Mouse (Mus musculus) A20 (cell line): Measurements from ENCODE around the gene Ift43.

Experiments
- DNase-seq: peaks from one replicate; pipeline ENCODE4 v3.0.0-alpha.2; 2011; ENCODE audit warnings: low read depth, low spot score

The Ift43 gene

DNA sequence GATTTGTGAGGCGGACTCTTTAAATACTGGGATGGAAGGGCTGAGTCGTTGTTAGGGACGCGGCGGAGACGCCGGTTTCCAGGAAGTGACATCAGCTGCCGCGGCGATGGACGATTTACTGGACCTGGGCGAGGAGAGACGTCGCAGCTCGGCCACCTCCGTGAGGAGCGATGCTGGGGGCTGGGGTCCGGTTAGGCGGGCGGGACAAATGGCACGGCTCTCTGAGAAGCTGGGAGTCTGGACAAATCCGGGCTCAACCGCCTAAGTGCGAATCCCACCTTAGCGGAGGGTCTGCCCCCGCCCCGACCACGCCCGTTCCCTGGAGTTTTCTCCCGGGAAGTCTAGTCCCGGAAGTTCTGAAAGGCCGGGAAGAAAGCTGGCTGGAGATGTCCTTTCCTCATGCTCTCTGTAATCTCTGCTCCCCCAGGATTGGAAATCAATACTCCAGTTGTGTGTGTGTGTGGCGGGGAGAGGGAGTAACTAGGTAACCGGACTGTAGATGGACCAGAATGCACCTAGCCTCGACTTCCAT lies at the start of gene Ift43:
Gene Ift43 (plus strand): TSS at position 61 of the 532 bp plus-strand sequence.
- DNase-seq, result no peak

DNA sequence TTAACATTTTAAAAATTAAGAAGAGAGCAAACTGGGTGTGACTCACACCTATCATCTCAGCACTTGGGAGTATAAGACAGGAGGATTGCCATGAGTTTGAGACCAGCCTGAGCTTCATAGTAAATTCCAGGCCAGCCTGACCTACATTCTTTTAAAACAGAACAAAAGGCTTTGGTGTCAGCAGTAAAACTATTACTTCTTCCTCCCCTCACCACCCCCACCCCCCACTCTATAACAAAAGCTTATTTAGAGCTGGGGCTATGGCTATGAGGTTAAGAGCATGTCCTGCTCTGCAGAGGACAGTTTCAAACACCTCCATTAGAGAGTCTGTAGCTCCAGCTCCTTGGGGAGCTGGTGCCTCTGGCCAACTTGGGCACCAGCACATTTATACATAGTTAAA lies 46.8 kb upstream of the Ift43 start:
- no peak for DNase-seq

DNA sequence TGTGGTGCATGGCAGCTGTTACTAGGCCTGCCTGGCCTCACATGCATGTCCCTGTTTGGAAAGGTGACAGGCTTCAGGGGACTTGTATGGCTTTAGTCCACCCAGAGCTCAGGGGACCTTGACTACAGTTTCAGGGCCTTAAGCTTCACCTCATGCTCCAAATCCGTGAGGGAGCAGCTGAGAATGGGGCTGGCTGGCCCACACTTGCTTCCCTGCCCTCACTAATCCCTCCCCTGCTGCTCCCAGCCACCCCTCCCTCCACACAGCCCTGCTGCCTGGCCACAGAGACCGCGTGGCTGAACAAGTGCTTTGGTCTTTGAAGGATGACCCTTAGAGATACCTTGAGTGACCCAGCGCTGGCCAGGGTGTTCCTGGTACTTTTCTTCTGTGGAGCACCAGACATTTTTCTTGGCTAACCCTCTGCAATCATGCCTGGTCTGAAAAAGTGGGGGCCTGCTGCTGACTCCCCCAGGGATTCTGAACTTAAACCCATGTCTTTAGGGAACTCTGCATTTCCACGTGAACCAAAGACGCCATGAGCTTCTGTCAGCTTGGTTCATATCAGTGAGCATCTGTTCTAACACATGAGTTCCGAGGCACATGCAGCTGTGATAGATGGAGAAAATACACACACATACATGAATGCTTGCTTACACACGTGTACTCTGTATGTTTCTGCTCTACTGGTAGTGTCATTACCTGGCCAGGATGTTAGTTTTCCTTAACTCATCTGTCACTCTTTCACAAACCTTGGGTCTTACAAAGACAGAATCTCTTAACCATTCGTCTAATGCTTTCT lies 45.8 kb upstream of the Ift43 start:
- no peak for DNase-seq

DNA sequence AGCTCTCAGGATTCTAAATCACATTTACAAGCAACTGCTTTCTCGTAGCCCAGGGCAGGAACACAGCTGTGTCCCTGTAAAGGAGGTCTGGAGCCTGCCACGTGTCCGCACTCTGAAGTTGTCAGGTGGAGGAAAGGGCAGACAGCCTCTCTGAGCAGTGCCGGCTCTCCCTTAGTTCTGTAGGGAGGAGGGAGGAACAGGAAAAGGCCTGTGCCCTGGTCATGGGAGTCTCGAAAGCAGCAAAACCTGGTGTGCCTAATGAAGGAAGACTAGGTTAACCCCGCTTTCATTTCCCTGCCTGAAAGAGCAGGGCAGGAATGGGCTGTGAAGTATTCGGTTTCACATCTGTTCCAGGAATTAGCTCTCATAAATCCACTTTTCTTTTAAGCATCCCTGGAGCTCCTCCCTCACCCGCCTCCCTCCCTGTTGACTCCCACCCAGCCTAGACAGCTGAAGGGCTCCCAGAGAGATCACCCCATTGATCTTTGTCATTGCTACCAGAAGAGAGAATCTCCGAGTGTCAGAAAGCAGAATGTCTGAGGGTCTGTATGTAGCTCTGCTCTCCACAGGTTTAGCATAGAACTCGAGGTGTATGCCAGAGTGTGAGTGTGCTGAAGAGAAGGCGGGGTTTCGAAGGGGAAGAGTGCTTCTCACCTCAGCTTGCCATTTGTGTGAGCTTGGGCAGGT lies 45.0 kb upstream of the Ift43 start:
- no peak for DNase-seq

DNA sequence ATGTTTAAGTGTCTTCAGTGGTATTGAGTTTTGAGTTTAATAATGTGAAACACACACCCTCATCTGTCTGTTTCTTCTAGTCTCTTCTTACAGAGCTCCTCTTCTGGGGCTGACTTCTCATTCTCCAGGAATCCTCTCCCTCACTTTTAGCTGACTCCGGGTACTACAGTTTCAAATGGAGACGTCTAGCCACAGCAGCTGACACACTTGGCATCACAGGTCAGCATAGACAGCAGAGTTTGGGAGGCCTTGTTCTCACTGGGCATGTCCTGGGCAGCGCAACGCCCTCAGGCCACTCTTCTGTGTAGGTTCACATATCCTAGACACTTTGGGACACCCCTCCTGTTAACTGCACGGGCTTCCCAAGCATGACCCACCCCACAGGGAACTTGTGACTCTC lies 43.3 kb upstream of the Ift43 start:
- DNase-seq, result no peak

DNA sequence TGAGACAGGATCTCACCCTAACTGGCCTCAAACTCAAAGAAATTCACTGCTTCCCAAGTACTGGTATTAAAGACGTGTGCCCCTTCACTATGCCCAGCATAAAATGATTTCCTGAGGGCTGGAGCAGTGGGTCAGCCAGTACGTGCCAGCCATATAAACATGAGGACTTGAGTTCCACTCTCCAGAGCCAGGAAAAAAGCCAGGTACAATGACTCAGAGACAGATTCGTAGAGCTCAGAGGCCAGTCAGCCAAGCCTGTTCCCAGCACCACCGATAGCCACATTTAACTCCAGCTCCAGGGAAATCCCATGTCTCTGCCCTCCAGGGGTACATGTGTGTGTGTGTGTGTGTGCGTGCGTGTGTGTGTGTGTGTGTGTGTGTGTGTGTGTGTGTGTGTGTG lies 42.6 kb upstream of the Ift43 start:
- no peak for DNase-seq

DNA sequence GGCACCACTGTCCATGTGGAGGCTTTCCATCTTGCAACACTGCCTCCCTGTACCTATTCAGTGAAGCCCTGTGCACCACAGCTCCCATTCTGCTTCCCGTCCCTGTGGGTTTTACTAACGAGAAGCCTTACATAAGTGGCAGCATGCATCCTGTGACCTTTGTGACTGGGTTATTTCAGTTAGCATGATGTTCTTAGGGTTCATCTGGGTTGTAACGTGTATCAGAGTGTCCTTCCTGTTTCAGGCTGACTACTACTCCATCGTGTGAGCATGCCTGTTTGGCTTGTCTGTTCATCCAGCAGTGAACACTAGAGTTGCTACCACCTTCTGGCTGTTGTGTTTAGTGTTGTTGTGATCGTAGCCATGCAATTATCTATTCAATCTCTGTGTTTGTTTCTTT lies 36.2 kb upstream of the Ift43 start:
- peak; percentile 73 for DNase-seq

DNA sequence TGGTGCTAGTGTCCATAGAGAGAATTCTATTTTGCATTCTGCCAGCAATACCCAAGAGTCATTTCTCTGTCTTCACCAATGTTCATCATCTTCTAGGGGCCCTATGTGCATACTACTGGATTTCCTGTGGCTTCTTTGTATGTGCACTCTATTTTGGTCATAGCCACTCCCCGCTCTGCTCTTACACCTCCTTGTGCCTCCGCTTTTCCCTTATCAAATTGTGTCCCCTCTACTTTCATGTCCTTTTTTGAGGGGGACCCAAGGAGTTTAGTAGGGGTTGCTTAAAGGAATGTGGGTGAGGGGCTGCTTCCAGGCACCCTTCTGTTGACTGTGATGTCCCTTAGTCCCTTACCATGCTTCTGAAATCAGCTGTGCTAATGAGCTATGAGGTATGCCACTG lies 35.6 kb upstream of the Ift43 start:
- no peak for DNase-seq

DNA sequence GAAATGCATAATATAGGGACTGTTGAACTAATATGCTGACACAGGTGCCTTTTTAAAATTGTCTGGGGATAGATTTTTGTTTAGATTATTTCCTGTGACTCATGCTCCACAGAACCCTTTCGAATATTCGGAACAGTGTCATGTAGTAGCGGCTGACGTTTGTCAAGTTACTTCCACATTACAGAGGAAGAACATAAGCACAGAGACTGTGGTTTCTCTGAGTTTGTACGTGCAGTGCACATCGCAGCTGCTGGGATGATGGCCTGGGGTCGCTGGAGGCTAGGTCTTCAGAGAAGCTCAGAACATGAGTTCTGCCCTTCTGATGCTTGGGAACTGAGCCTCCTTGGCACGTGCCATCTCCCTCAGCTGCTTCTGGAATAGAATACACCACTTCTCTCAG lies 35.0 kb upstream of the Ift43 start:
- no peak for DNase-seq

DNA sequence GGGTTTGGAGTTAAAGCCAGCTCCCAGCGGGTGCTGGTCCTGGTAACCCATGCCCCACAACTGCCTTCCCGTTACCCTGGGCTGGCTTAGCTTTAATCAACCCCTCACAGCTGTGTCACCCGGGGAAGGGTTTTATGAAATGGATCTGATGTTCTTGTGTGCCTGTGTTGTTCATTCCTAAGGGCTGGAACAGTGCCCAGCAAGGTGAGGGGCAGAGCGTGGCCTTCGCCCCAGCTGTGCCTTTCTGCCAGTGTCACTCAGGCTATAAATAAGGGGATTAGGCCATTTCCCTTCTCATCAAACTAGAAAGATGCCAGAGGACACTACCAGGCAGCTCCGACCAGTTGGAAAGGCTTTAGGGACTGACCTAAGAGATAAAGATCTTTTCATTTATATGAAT lies 32.5 kb upstream of the Ift43 start:
- DNase-seq, result no peak

DNA sequence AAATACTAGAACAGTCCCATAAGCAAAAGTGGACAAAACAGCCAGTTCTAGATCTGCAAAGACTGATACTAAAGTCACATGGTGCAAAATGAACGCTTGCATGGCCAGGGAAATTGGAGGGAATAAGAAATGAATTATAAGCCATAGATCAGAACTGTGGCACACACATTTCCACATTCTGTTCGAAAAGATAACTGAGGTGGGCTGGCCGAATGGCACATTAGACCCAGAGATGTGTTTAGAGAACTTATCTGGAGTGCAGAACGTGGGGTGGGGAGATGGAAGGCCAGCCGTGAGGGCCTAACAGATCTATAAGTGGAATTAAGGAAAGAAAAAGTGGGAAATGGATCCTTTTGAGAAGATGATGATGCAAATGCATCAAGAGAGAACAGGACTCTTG lies 30.9 kb upstream of the Ift43 start:
- DNase-seq, result no peak

DNA sequence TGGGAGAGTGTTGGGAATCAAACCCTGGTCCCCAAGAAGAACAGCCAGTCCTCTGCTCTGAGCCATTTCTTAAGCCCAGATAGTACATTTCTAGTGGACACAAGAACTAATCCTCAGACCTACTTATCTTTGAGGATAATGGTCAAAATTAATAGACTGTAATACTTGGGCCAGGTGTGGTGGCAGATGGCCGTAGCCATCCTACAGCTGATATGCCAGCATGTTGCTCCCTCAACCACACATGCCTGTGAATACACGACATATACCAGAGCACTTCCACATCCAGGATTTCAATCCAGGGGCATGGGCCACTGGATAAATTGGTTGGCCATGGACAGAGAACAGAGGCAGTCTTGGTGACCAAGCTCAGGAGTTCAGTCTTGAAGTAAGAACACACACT lies 27.0 kb upstream of the Ift43 start:
- no peak for DNase-seq

DNA sequence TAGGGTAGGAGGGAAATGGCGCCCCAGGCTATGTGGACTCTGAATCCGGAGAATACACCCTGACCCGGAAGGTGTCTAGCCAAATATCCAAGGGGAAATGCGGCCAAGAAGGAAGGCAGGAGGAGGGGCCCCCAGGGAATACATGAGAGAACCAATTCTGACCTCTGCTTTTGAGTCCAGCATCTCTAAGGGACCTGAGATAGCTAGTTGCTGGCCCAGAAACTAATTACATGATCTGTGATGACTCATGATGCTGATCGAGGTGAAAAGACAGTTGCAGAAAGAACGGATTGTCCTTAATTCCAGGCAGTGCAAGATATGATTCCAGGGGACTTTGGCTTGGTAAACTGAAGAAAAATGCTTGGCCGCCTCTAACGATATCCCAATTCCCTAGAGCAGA lies 25.4 kb upstream of the Ift43 start:
- DNase-seq, result no peak

DNA sequence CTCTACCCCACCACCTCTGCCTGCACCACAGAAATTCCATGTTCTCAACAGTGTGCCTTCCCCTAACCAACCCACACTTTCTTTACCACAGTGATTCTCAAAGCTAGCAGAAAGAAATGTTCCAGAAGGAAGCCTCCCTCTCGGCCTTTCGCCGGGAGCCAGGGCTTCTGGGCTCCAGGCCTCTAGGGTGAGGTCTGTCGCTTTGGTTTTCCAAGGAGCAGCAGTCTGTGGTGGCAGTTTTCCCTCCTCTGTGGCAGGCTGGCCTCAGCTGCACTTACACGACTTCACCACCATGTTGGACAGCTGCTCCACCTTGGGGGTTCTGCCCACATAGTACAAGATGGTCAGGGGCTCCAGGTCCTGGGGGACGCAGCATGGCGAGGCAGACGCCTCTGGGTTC lies 24.8 kb upstream of the Ift43 start:
- no peak for DNase-seq

DNA sequence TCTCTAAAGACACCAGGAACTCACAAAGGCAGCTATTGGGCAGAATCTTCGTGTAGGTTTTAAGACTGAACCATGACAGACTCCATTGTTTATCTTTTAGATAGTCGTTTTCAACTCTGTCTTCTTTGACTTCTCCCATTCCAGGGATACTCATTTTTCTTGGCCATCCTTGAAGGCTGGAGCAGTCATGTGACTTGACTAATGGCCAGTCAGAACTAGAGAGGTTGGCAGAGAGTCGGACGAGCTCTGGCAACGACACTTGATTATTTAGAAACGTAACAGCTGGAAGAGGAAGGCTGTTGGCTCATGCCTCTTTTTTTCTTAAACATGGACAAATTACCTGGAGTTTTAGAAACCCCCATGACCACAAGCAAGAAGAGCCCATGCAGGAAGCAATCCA lies 23.0 kb upstream of the Ift43 start:
- DNase-seq, result no peak

DNA sequence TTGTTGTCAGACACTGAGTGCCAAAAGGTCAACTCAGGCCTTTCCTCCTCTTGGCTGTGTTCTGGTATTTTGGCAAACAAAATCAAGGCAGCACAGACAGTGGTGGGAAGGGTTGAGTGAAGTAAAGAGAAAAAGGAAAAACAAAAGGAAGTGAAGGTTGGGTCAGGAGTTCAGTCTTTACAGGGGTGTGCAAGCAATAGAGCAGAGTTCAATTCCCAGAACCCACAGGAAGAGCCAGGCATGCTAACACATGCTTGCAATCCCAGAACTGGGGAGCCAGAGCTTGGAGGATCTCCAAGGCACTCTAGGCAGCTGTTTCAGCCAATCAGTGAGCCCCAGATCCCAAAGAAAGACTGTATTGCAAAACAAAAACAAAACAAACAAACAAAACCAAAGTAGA lies 17.5 kb upstream of the Ift43 start:
- DNase-seq, result no peak

DNA sequence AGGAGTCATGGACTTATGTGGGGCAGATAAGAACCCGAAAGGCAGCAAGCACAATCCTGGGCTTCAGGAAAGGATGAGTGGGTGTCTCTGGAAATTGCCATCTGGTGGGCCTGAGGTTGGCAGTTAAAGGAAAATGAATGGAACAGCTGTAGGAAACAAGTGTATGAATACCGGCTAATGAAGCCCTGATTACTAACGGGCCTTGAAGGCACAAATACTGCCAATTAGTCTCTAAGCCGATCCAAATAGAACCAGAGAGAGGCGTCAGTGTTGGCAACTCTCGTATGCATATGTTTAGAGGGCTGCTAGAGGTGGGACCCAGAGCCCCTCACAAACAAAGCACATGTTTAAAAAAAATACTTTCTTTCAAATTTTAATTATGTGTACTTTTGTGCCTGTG lies 10.9 kb upstream of the Ift43 start:
- no peak for DNase-seq

DNA sequence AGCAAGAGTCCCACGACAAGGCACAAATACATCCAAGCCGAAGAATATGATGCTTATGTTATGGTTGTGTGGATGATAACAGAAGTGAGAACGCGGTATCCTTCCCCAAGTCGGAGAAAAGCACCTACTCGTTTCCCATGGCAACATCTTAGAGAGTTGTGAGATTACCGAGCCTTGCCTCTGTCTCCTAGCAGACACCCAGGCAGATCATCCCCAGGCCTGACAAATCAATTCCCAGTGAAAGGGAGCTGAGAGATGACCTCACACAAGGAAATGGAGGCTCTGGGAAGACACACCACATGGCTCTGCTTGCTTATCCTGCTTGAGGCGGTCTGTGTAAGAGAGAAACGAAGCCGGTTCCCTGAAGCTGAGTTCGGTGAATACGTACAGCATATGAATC lies 7.7 kb upstream of the Ift43 start:
- no peak for DNase-seq

DNA sequence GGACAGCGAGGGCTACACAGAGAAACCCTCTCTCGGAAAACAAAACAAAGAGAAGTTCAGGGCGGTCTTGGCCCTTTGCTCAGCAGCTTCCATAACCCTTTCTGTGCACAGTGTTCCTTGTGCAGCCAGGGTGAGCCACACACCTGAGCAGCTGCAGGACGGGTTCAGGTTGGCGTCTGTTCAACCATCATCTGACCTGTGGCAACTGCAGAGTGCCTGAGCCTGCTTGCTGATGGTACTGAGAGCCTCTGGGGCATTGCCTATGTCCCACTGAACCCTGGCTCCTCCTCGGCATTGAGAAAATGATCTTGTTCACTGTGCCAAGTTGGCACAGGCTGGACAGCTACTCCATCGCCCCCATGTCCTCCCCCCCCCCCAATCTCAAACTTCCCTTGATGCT lies 7.0 kb upstream of the Ift43 start:
- DNase-seq, result no peak

DNA sequence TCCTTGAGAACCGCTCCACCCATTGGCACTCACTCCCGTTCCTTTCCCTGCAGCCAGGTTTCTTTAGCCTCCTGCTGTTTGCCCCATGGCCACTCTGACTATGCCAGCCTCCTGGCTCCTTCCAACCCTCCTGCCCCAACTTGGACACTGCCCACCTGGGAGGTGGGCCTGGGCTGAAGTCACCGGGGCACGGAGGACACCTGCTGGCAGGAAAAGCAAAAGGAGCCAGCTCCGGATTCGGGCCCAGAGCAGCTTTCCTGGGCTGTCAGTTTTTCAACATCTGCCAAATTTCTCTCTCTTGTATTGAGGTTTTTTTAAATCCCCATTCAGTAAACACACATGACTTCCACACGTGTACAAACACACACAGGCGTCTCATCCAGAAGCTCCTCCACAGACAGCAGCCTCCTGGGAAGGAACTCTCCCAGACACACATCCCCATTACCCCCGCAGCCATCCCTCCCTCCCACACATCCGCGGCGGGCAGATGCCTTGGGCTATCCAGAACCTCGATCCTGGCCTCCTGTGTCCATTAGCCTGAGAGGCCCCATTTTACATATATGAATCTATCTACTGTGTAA lies 5.9 kb upstream of the Ift43 start:
- no peak for DNase-seq

DNA sequence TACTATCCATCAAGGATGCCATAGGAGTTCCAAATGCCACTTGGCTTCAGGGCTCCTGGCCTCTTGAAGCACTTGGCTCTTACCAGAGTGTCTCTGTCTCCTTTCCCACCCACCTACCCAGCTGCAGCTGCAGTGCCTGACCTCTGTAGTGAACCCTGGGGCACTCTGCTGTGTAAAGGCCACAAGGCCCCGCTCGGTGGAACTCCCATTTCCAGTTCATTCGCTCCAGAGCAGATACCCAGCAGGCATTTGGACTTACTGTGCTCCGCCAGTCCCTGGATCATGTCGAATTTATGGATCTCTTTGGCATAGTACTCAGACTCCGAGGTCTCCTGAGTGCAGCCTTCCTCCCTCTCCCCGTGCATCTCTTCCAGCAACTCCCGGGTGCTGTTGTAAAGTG lies 5.0 kb upstream of the Ift43 start:
- no peak for DNase-seq

DNA sequence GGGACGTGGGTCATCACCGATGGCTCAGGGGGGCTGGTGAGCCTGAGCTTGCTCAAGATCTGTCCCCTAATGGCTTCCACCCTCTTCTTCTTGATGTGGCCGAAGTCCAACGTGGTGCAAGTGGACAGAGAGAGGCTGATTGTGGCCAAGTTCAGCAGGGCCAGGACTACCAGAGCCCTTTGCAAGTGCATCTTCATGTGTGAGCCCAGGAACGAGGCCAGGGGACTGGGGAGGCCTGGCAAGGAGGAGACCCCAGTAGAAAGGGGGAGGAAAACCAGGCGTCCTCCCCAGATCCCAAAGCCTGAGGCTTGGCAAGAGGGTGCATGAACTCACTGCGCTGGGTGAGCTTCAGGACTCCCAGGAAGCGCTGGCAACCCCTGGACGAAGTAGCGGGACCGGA lies 4.6 kb upstream of the Ift43 start:
- no peak for DNase-seq

DNA sequence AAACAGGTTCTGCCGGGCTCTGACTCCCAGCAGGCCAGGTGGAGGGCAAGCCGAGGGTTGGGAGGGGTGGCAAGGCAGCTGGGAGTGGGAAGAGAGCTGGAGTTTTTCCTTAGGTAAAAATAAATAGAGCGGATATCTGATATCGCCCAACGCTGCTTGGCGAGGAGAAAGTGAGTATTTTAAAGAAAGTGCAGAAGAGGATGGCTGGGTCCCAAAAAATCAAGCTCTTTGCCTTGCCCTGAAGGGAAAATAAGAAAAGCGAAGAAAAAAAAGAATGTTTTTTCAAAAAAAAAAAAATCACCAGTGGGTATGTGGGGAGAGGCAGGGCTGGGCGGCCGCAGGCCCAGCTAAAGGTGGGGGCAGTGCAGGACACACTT lies 4.2 kb upstream of the Ift43 start:
- no peak for DNase-seq
